Mouse (Mus musculus) cortical plate, adult 2 months (tissue): ENCODE data around the gene Katnal1. TPM values are rescaled to one million over a fixed set of nuclear protein-coding genes. Genes with fewer than 3 reads are reported as not detected.

ENCODE experiments used
- H3K27ac ChIP-seq: fragments of 200-500 bp; 2 replicates; pipeline ENCODE4 v1.5.1; 2012; ENCODE audit warnings: low read length, control low read depth, inconsistent platforms; ENCODE audit not compliant: insufficient read depth
- H3K4me1 ChIP-seq: fragments of 200-500 bp; 2 replicates; pipeline ENCODE4 v1.6.1; 2011; ENCODE audit warnings: low read length; ENCODE audit not compliant: control insufficient read depth, insufficient read depth
- H3K4me3 ChIP-seq: fragments of 200-500 bp; 2 replicates; pipeline ENCODE4 v1.5.1; 2011; ENCODE audit warnings: mild to moderate bottlenecking, low read length, control low read depth; ENCODE audit not compliant: insufficient read depth
- CTCF ChIP-seq: fragments of 200-500 bp; IDR thresholded peaks from 2 replicates; pipeline ENCODE4 v1.5.1; 2011; ENCODE audit warnings: mild to moderate bottlenecking, control low read depth, low read length; ENCODE audit not compliant: insufficient read depth; ENCODE audit errors: extremely low read depth
- POLR2A ChIP-seq: fragments of 200-500 bp; IDR thresholded peaks from 2 replicates; pipeline ENCODE4 v1.6.1; 2011; ENCODE audit warnings: mild to moderate bottlenecking, low read length, control low read depth; ENCODE audit not compliant: insufficient read depth; ENCODE audit errors: extremely low read depth
- polyA plus RNA-seq: library from polyadenylated mRNA; depleted of rRNA; stranded (reverse); fragments of >200 nt; gene quantifications from 2 replicates; pipeline ENCODE4 v1.2.3, GENCODE M21; 2012; rRNA removed

Katnal1 gene
- polyA plus RNA-seq, 1 experiment, result 42.9 TPM

DNA sequence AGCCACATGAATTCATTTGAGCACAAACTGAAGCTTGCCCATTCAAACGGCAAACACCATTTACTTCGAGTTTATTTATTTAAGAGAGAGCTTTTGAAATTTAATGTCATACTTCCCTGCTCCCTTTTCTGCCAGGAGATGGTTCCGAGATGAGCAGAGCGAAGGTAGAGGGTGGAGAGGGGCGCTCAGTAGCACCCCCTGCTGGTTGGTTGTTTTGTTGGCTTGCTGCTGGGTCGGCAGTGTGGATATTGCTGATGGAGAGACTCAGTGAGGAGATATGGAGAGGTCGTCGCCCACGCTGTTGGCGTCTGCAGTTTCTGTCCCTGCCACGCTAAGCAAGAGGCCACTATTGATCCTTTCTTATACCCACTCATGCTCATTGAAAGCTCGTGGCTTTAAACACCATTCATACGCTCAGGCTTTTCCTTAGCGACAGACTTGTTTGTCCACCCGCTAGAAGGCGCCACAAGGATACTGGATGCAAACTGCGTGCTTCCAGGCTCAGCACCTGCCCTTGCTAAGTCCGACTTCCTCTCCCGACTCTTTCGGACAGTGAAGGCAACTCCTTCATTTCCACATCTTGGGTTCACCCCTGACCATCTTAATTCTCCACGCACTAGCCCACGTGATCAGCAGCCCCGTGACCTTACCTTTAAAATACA, 97.4 kb downstream of the Katnal1 start:
- no peak overlapping the region for H3K4me3 ChIP-seq

DNA sequence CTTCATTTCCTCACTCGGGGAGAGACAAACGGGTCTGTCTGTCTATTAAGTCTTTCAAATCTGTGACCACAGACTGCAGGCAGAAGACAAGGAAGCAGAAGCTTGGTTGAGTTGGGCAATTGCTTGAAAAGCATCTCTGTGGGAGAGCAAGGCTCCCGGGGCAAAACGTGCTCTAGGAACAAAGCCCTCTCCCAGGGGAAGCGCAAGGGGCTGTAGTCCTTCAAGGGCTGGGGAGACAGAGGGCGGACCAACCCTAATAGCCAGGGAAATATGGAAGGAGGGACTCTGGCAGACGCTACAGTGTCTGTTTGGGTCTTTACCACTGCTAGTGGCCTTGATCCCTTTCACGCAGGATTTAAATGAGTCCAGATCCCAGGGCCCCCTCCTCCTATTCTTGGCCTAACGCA, 98.0 kb downstream of the Katnal1 start:
- Histone ChIP-seq H3K4me1 (no peaks in the 10 kb centered on the region), H3K27ac (no peak overlapping the region), H3K4me3 (no peak overlapping the region)
- TF ChIP-seq POLR2A (no peak), CTCF (no peak)

More for the DNA sequence above, 97.4 kb downstream of the Katnal1 start:
- Histone ChIP-seq H3K4me1 (no peaks in the 10 kb centered on the region), H3K27ac (no peak overlapping the region)
- peak; percentile 66 for TF ChIP-seq CTCF
- TF ChIP-seq POLR2A, result no peak

DNA sequence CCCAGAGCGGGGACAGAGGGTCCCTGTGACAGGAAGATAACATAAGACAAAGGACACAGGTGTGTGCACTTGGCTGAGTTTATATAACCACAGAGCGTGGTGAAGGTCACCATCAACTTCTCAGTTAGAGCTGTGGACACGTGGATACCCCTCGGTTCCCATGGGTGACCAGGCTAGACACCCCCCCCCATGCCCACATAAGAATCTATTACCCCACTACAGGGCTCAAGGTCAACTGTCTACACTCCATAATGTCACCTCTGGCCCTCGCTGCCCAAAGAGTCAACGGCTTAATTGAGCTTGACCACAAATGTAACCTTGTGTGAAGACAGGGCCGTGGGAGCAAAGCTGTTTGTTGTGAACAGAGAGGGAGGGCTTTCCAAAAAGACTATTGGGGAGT, 103.4 kb downstream of the Katnal1 start:
- TF ChIP-seq POLR2A, result no peak
- TF ChIP-seq CTCF, result no peak
- no peak overlapping the region for H3K4me3 ChIP-seq
- H3K4me1 ChIP-seq, result no peaks in the 10 kb centered on the region
- no peak overlapping the region for H3K27ac ChIP-seq

DNA sequence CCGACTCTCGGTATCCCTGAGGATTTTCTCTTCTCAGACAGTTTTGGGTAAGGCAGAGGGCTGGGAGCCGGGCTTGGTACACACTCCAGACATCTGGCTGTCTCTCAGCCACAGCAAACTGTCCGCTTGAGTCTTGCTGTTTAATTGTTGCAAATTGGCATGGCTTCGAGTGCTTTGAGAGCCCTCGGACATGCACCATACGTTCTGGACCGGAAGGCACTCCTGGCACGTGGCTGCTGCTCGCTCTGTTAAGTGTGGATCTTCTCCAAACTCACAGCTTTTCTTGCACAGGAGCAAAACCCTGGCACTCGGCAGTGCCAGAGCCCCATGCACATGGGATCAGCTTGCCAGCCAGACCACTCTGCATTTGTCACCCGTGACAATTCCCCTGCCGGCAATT, 106.3 kb downstream of the Katnal1 start:
- H3K4me1 ChIP-seq, result no peaks in the 10 kb centered on the region
- H3K27ac ChIP-seq, result no peak overlapping the region
- TF ChIP-seq CTCF (no peak), POLR2A (no peak)
- no peak overlapping the region for H3K4me3 ChIP-seq

Other genes starting within 250 kb of the Katnal1 start
- not detected in 2 replicates for gene Gm42791, start 65.8 kb upstream of the Katnal1 start, polyA plus RNA-seq